Mouse (Mus musculus): ENCODE measurements at regions not wholly inside any gene's neighbourhood (a gene's known extent, or its start where the extent isn't known, plus 50 kb on each side); places are given as distances from the start of the nearest gene placed in this dataset.
A peak's percentile ranks its signal among the peaks of the same experiment; 100 is the strongest.

DNA sequence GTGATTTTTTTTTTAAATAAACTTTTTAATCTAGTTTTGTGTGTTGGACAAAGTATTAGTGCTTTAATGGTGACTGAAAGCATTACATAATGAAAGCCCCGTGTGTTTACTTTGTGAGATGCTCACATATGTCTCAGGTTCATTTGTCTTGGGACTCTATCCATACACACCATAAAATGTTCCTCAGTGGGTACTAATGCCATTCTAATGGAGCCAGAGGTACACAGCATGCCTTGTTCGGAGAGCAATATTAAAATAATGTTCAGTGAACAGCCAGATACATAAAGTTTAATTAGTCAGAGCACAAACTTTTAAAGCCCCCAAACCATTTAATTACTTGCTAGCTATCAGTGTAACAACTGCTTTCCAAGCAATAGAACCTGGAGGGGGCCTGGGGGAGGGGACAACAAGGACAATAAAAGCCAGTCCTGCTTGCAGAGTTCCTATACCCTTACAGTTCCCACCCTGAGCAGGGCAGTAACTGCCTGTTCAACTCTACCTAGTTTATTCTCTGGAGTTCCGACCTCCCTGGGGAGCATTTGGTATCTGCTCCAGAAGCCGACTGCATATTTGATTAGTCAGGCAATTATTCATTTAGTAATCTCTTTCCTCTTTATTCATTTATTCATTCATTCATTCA is 108.0 kb upstream of the Arhgap28 start:
- no peak overlapping the region for H3K9ac ChIP-seq (ENCODE audit: low read length)
- H3K27ac ChIP-seq (ENCODE audit: low read length): no peak overlapping the region
- H3K9me3 ChIP-seq (replicated peaks; ENCODE audit: control insufficient read depth, low read length): no peaks in the 10 kb centered on the region
- 59% methylated on average over 4 of the region's 4 CpGs for WGBS
- H3K4me1 ChIP-seq (ENCODE audit: control insufficient read depth, insufficient read depth, low read length): no peaks in the 10 kb centered on the region; the same call in 1 of the 2 replicates
- H3K27me3 ChIP-seq (ENCODE audit: control insufficient read depth, insufficient read depth, low read length): no peaks in the 10 kb centered on the region
- H3K4me3 ChIP-seq (replicated peaks; ENCODE audit: low read length): no peak overlapping the region
- no peak overlapping the region for H3K4me2 ChIP-seq (ENCODE audit: low read depth, low read length)
- H3K36me3 ChIP-seq (ENCODE audit: control insufficient read depth, insufficient read depth, low read length): no peaks in the 10 kb centered on the region
- ATAC-seq (ENCODE audit: insufficient read depth, low FRiP score): no peak

DNA sequence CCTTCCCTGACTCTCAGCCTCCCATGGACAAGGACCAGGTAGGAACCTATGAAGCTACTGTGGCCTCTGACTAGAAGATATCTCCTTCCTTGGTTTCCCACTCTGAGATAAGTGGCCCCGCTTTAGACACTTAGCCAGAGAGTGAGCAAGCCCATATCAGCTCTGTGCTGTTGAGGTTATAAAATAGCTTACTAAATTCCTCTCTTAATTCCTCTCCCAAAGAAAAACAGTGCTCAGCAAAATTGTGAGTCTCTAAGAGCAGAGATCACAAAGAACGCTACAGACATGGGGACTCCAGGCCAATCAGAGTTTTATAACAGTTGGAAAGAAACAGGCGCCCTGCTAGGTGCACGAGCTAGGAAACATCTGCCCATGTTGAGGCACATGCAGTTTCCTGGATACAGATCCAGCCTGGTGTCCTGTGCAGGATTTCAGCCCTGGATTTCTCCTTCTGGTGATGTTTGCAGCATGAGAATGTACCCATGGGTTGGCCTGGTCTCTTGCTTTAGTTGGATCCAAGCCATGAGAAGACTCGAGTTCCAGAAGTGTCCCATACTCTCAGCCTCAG is 108.9 kb upstream of the Arhgap28 start:
- no peak for ATAC-seq (ENCODE audit: insufficient read depth, low FRiP score)
- WGBS: 76% methylated on average over 5 of the region's 5 CpGs
- H3K27ac ChIP-seq (ENCODE audit: low read length): no peak overlapping the region

DNA sequence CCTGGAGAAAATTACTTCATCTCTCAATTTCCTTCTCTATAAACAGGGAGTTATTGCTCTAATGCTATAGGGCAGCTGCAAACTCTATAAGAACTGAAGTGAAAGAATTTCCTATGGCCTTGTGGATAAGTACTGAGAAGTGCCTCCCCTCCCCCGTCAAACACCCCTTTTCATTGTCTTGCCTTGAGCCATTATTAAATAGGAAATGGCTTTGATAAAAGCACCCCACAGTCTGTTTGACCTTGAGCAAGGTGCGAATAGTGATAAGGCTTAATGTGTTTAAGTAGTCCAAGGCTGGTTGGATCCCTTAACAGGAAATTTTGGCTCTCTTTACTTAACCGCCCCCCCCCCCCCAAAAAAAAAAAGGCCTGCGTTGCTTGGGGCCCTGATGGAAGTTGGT is 111.7 kb upstream of the Arhgap28 start:
- Histone ChIP-seq H3K27ac (ENCODE audit: low read length) (no peak overlapping the region), H3K36me3 (ENCODE audit: control insufficient read depth, insufficient read depth, low read length) (no peaks in the 10 kb centered on the region), H3K9ac (ENCODE audit: low read length) (no peak overlapping the region), H3K4me2 (ENCODE audit: low read depth, low read length) (no peak overlapping the region), H3K9me3 (replicated peaks; ENCODE audit: control insufficient read depth, low read length) (no peaks in the 10 kb centered on the region), H3K27me3 (ENCODE audit: control insufficient read depth, insufficient read depth, low read length) (no peaks in the 10 kb centered on the region), H3K4me3 (replicated peaks; ENCODE audit: low read length) (no peak overlapping the region), H3K4me1 (ENCODE audit: control insufficient read depth, insufficient read depth, low read length) (no peaks in the 10 kb centered on the region; the same call in 1 of the 2 replicates)
- 56% methylated on average over 4 of the region's 4 CpGs for WGBS
- ATAC-seq (ENCODE audit: insufficient read depth, low FRiP score): peak; percentile 33; the same call in 1 of the 2 replicates

More for the DNA sequence above, 108.9 kb upstream of the Arhgap28 start:
- H3K27me3 ChIP-seq (ENCODE audit: control insufficient read depth, insufficient read depth, low read length): no peaks in the 10 kb centered on the region
- no peak overlapping the region for H3K4me3 ChIP-seq (replicated peaks; ENCODE audit: low read length)
- H3K9me3 ChIP-seq (replicated peaks; ENCODE audit: control insufficient read depth, low read length): no peaks in the 10 kb centered on the region
- H3K4me2 ChIP-seq (ENCODE audit: low read depth, low read length): no peak overlapping the region
- no peaks in the 10 kb centered on the region for H3K36me3 ChIP-seq (ENCODE audit: control insufficient read depth, insufficient read depth, low read length)
- H3K9ac ChIP-seq (ENCODE audit: low read length): no peak overlapping the region
- no peaks in the 10 kb centered on the region; the same call in 1 of the 2 replicates for H3K4me1 ChIP-seq (ENCODE audit: control insufficient read depth, insufficient read depth, low read length)

DNA sequence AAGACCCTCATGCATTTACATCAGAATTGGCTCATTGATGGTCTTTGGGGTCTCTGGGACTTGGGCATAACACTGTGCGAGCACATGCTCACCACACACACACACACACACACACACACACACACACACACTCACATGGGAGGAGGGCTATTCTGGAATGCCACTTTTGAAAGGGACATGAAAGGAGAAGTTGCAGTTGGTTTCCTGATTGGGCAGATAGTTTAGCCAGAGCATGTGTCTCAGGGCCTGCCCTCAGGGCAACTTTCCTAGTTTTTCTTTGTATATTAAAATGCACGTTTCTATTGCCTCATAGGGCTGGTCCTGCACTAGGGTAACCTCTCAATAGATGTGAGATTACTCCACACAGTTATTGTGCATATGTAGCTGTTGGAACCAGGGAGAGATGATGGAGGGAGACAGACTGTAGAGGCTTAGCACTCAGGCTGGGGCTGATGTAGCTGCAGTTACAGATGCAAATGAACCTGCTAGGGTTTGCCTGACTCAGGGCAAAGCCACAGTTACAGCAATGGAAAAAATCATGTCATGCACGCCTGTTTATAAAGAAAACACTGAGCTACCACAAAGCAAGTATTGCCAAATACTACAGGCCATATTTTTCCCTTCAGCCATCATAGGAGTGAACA is 115.3 kb upstream of the Arhgap28 start:
- no peak overlapping the region for H3K4me2 ChIP-seq (ENCODE audit: low read depth, low read length)
- no peaks in the 10 kb centered on the region for H3K4me1 ChIP-seq (ENCODE audit: control insufficient read depth, insufficient read depth, low read length)
- no peak overlapping the region for H3K9ac ChIP-seq (ENCODE audit: low read length)
- no peaks in the 10 kb centered on the region for H3K36me3 ChIP-seq (ENCODE audit: control insufficient read depth, insufficient read depth, low read length)
- no peak for ATAC-seq (ENCODE audit: insufficient read depth, low FRiP score)
- no peaks in the 10 kb centered on the region for H3K9me3 ChIP-seq (replicated peaks; ENCODE audit: control insufficient read depth, low read length)
- H3K27me3 ChIP-seq (ENCODE audit: control insufficient read depth, insufficient read depth, low read length): no peaks in the 10 kb centered on the region
- WGBS: 65% methylated on average over 3 of the region's 3 CpGs
- no peak overlapping the region for H3K27ac ChIP-seq (ENCODE audit: low read length)
- H3K4me3 ChIP-seq (replicated peaks; ENCODE audit: low read length): no peak overlapping the region

DNA sequence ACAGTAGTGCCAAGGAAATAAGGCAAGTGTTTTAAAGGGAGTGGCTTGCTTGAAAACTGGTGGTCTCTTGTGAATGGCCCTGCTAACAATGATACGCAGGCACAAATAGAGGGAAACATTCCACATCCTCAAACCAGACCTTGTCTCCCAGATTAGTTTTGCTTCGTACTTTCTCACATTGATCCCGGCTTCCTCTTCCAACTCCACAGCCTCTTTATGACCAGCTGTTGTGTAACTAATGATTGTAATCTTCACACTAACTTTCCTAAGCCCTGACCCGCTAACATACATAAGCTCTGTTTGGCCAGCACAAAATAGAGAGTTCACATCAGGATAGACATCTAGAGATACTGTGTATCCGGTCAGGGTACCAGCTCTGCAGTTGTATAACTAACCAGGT is 116.3 kb upstream of the Arhgap28 start:
- Histone ChIP-seq H3K36me3 (ENCODE audit: control insufficient read depth, insufficient read depth, low read length) (no peaks in the 10 kb centered on the region), H3K27me3 (ENCODE audit: control insufficient read depth, insufficient read depth, low read length) (no peaks in the 10 kb centered on the region), H3K4me2 (ENCODE audit: low read depth, low read length) (no peak overlapping the region), H3K27ac (ENCODE audit: low read length) (no peak overlapping the region), H3K4me1 (ENCODE audit: control insufficient read depth, insufficient read depth, low read length) (no peaks in the 10 kb centered on the region), H3K9me3 (replicated peaks; ENCODE audit: control insufficient read depth, low read length) (no peaks in the 10 kb centered on the region), H3K9ac (ENCODE audit: low read length) (no peak overlapping the region), H3K4me3 (replicated peaks; ENCODE audit: low read length) (no peak overlapping the region)
- ATAC-seq (ENCODE audit: insufficient read depth, low FRiP score): no peak
- WGBS: 59% methylated on average over 5 of the region's 5 CpGs

DNA sequence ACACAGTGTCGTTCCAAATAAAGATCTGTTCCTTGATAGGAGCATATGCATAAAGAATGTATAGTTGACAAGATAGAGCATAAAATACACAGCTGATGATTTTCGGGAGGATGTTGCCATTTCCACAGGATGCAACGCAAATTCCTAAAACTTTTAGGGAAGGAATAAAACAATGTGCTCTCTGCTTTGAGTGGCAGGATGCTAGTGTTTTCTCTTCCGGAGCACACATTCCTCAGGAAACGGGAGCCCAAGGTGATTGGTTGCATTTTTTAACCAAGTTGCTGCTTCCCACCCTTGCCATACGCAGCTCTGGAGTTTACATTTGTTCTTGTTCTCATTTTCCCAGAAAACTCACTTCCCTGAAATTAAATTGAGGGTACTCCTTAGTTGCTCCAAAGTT is 116.8 kb upstream of the Arhgap28 start:
- Histone ChIP-seq H3K4me2 (ENCODE audit: low read depth, low read length) (no peak overlapping the region), H3K27ac (ENCODE audit: low read length) (no peak overlapping the region), H3K9me3 (replicated peaks; ENCODE audit: control insufficient read depth, low read length) (no peaks in the 10 kb centered on the region), H3K9ac (ENCODE audit: low read length) (no peak overlapping the region), H3K4me3 (replicated peaks; ENCODE audit: low read length) (no peak overlapping the region), H3K4me1 (ENCODE audit: control insufficient read depth, insufficient read depth, low read length) (no peaks in the 10 kb centered on the region), H3K27me3 (ENCODE audit: control insufficient read depth, insufficient read depth, low read length) (no peaks in the 10 kb centered on the region), H3K36me3 (ENCODE audit: control insufficient read depth, insufficient read depth, low read length) (no peaks in the 10 kb centered on the region)
- whole genome bisulfite sequencing: 56% methylated on average over 6 of the region's 6 CpGs
- no peak for ATAC-seq (ENCODE audit: insufficient read depth, low FRiP score)

DNA sequence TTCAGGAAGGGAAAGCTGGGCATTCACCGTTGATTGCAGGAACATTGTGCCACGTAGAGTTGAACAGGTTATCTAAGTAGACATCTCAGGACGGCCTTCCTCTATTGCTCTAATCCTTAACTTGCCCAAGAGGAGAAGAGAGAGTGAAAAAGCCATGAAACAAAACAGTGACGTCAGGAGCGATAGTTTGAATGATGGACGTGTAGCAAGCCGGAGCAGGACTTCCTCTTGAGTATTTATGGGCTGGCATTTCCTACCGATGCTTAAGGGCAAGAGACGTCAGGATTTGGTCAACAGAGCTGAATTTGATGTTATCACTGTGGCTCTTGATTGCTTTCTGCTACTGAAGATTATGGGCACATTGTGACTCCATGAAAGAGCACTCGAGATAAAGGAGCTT is 130.5 kb upstream of the Arhgap28 start:
- H3K4me1 ChIP-seq (ENCODE audit: control insufficient read depth, insufficient read depth, low read length): 0 out of 2 replicates have a peak, but pooled peaks cover 2% of the 10 kb centered on the region
- no peak overlapping the region for H3K4me3 ChIP-seq (replicated peaks; ENCODE audit: low read length)
- H3K36me3 ChIP-seq (ENCODE audit: control insufficient read depth, insufficient read depth, low read length): no peaks in the 10 kb centered on the region
- H3K4me2 ChIP-seq (ENCODE audit: low read depth, low read length): no peak overlapping the region
- no peaks in the 10 kb centered on the region for H3K27me3 ChIP-seq (ENCODE audit: control insufficient read depth, insufficient read depth, low read length)
- no peak overlapping the region for H3K27ac ChIP-seq (ENCODE audit: low read length)
- H3K9ac ChIP-seq (ENCODE audit: low read length): no peak overlapping the region
- no peak for ATAC-seq (ENCODE audit: insufficient read depth, low FRiP score)
- WGBS: 61% methylated on average over 10 of the region's 10 CpGs
- H3K9me3 ChIP-seq (replicated peaks; ENCODE audit: control insufficient read depth, low read length): no peaks in the 10 kb centered on the region

DNA sequence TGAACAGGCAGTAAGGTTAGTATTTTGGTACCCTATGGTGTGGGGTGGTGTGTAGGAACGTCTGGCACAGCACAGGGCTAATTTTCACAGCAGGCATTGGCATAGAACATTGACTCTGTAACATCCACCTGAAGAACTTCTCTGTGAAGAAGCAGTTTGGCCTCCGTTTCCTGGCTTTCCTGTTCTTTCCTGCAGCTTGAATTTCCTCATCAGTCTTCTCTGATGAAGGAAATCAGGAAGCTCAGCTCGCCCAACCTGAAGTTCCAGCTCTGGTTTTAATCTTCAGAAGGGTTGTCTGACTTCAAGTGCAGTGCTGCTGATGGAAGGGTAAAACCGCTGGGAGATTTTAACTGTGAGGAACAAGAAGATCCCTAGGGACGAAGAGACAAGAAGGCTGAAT is 131.5 kb upstream of the Arhgap28 start:
- ATAC-seq (ENCODE audit: insufficient read depth, low FRiP score): no peak
- 0 out of 2 replicates have a peak, but pooled peaks cover 2% of the 10 kb centered on the region for H3K4me1 ChIP-seq (ENCODE audit: control insufficient read depth, insufficient read depth, low read length)
- no peaks in the 10 kb centered on the region for H3K27me3 ChIP-seq (ENCODE audit: control insufficient read depth, insufficient read depth, low read length)
- no peak overlapping the region for H3K27ac ChIP-seq (ENCODE audit: low read length)
- H3K4me2 ChIP-seq (ENCODE audit: low read depth, low read length): no peak overlapping the region
- WGBS: 51% methylated on average over 5 of the region's 5 CpGs
- no peak overlapping the region for H3K4me3 ChIP-seq (replicated peaks; ENCODE audit: low read length)
- H3K9me3 ChIP-seq (replicated peaks; ENCODE audit: control insufficient read depth, low read length): no peaks in the 10 kb centered on the region
- no peak overlapping the region for H3K9ac ChIP-seq (ENCODE audit: low read length)
- no peaks in the 10 kb centered on the region for H3K36me3 ChIP-seq (ENCODE audit: control insufficient read depth, insufficient read depth, low read length)

DNA sequence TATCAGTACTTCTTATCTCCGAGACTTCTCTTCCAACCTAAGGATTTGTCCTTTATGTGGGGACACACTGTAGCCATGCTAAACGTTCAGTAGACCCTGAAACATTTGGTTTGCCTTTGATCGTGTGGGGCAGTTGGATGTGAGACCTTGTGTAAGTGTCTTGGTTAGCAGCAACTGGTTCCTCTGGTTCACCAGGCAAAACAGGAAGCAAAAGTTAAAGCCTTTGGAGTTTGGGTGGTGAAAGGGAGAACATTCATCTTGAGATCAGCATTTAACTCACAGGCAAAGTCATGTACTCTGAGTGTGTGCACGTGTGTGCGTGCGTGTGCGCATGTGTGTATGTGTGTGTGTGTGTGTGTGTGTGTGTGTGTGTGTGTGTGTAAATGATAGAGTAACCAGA is 130.3 kb upstream of the L3mbtl4 start:
- no peak overlapping the region for H3K4me2 ChIP-seq (ENCODE audit: low read depth, low read length)
- no peak overlapping the region for H3K27ac ChIP-seq (ENCODE audit: low read length)
- H3K9me3 ChIP-seq (replicated peaks; ENCODE audit: control insufficient read depth, low read length): no peaks in the 10 kb centered on the region
- H3K4me3 ChIP-seq (replicated peaks; ENCODE audit: low read length): no peak overlapping the region
- H3K36me3 ChIP-seq (ENCODE audit: control insufficient read depth, insufficient read depth, low read length): no peaks in the 10 kb centered on the region
- no peak overlapping the region for H3K9ac ChIP-seq (ENCODE audit: low read length)
- no peak for ATAC-seq (ENCODE audit: insufficient read depth, low FRiP score)
- no peaks in the 10 kb centered on the region for H3K27me3 ChIP-seq (ENCODE audit: control insufficient read depth, insufficient read depth, low read length)
- no peaks in the 10 kb centered on the region for H3K4me1 ChIP-seq (ENCODE audit: control insufficient read depth, insufficient read depth, low read length)
- WGBS: 81% methylated on average over 7 of the region's 7 CpGs

Data from stomach, embryonic 16.5 days (tissue).